Mouse (Mus musculus): Measurements from ENCODE around the gene Mroh7.
"Not testable (repeated sequence)": the region's sequence is repeated elsewhere in the genome, so short reads cannot be mapped to it uniquely, and the experiment has no call there.

Mroh7 gene

GRCm38 (mm10) chr4:106730814-106731213 lies at the start of gene Mroh7:
Gene Mroh7, minus strand, starts transcription at chr4:106730925.
- no peak for DNase-seq (ENCODE audit: low read depth, low spot score)

- no peak for DNase-seq (ENCODE audit: low read depth, low spot score)
Measured at GRCm38 (mm10) chr4:106780045-106780444, 49.3 kb upstream of the Mroh7 start.

DNA sequence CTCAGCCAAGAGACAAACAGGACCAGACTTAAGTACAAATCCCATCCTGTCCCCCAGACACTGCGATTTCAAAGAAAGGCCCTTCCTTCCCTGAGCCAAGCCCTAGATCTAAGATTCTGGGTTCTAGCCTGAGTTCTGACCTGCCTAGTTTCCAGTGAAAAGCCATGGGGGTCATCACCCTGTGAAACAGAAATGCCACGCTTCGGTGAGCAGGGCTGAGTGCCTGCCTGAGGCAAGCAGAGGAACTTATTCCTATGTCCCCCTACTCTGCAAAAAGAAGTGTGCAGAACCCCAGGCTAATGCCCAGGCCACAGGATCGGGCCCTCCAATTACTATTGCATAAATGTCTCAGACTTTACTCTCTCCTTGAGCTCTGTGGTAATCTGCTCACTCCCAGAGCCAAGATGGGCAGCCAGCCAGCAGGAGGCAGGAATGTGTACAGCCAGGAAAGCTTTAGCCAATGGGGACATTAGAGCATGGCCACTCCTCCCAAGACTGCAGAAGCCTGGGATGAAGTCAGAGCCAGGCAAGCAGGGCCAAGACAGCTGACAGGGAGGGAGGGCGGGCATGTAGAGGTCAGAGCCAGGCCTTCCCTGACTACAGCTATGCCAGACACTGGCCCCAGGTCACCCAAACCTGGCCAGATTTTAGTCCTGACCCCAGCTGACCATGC lies 47.5 kb upstream of the Mroh7 start:
- peak; percentile 72 for DNase-seq (ENCODE audit: low read depth, low spot score)

- peak; percentile 75 for DNase-seq (ENCODE audit: low read depth, low spot score)
Measured at GRCm38 (mm10) chr4:106776998-106777397, 46.3 kb upstream of the Mroh7 start.

GRCm38 (mm10) chr4:106775767-106776166 lies 45.0 kb upstream of the Mroh7 start:
- not testable (repeated sequence) for DNase-seq (ENCODE audit: low read depth, low spot score)

GRCm38 (mm10) chr4:106772558-106772957 lies 41.8 kb upstream of the Mroh7 start:
- DNase-seq (ENCODE audit: low read depth, low spot score) = no peak

DNA sequence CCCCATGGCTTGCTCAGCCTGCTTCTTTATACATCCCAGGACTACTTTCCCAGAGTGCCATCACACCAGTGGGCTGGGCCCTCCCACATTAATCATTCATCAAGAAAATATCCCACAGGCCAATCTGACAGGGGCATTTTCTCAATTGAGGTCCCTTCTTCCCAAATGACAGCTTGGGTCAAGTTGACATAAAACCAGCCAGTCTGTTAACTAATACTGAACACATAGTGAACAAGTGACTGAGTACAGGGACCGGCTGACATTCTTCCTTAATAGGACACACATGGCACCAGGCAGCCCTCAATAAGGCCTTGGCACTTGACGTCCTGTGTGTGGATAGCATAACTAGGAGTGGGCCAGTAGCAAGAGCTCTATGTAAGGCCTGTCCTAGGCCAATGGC lies 38.6 kb upstream of the Mroh7 start:
- no peak for DNase-seq (ENCODE audit: low read depth, low spot score)

DNA sequence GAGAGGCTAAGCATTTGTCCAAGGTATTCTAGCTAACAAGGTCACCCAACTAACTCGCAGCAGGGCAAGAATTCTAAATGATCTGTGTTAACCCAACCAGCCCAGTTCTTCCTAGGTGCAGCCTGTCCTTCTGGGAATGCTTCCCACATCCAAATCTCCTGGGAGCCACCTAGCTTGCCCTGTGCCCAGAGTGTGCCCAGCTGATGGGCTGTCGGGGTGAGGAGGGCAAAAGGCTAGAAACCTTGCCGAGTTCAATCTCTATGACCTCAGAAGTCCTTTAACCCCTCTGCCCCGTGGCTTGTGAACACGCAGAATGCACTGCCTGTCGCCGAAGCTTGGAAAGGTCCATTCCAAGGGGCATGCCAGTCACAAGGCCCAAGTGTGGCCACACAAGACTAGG lies 33.4 kb upstream of the Mroh7 start:
- no peak for DNase-seq (ENCODE audit: low read depth, low spot score)

- no peak for DNase-seq (ENCODE audit: low read depth, low spot score)
Measured at GRCm38 (mm10) chr4:106751726-106752125, 21.0 kb upstream of the Mroh7 start.

- DNase-seq (ENCODE audit: low read depth, low spot score) = peak; percentile 52
Measured at GRCm38 (mm10) chr4:106749699-106750098, 19.0 kb upstream of the Mroh7 start.

- DNase-seq (ENCODE audit: low read depth, low spot score) = peak; percentile 6
Measured at GRCm38 (mm10) chr4:106747001-106747580, 16.4 kb upstream of the Mroh7 start.

GRCm38 (mm10) chr4:106745862-106746261 lies 15.1 kb upstream of the Mroh7 start:
- DNase-seq (ENCODE audit: low read depth, low spot score) = no peak

- no peak for DNase-seq (ENCODE audit: low read depth, low spot score)
Measured at GRCm38 (mm10) chr4:106737904-106738303, 7.2 kb upstream of the Mroh7 start.

DNA sequence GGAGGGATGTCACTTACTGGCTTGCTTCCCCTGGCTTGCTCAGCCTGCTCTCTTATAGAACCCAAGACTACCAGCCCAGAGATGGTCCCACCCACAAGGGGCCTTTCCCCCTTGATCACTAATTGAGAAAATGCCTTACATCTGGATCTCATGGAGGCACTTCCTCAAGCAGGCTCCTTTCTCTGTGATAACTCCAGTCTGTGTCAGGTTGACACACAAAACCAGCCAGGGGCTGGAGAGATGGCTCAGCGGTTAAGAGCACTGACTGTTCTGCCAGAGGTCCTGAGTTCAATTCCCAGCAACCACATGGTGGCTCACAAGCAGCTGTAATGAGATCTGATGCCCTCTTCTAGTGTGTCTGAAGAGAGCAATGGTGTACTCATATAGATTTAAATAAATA lies 6.2 kb upstream of the Mroh7 start:
- not testable (repeated sequence) for DNase-seq (ENCODE audit: low read depth, low spot score)

DNA sequence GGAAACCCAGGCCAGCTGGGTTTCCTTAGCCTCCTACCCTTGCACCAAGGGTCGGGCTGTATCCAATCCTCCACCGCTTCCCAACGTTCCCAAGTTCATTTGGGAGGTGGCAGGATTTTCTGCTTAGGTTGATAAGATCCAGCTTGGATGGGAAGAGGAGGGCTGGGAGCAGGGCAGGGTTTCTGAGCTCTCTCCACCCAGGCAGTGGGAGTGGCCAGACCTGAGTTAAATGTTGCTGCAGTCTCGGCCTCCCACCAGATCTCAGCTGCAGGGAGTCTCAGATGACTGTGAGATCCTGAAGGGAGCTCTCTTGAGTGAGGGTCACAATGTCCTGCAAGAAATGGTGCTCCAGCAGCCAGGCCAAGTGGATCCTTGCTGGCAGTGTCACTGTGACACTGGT lies 2.9 kb upstream of the Mroh7 start, which contains the start of gene Fam151a:
TSS of gene Fam151a (plus strand) at position 254 of the 400 bp plus-strand sequence.
- DNase-seq (ENCODE audit: low read depth, low spot score) = no peak

DNA sequence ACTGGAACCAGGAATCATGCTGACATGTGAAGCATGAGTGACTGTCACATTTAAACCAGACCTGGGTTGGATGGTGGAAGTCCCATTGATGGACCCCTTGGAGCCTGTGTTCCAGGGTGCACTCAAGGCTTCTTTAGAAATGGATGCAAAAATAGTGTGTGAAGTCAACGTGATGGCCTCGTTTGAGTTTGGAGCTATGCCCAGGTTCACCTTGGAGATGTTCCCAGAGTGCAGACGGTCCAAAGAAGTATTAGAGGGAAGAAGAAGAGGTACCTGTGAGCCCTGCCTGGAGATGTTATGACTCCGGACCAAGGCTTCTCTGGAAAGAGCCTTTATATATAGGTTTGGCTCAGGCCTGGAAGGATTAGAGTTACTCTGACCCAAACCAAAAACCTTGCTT lies 10.1 kb downstream of the Mroh7 start:
- no peak for DNase-seq (ENCODE audit: low read depth, low spot score)

DNA sequence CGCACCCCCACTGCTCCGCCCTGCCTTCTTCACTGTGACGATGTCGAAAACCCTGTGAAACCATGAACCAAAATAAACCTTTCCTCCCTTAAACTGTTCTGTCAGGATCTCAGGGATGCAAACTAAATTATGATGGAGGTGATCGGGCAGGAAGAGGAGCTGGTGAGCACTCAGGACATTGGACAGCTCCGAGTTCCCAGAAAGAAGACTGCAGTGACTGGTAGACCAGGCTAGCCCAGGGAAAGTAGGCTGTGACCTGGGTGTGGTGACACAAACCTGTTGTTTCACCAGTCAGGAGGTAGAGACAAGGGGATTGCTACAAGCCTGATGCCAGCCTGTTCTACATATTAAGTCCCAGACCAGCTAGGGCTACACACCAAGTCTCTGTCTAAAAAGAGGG lies 17.1 kb downstream of the Mroh7 start:
- no peak for DNase-seq (ENCODE audit: low read depth, low spot score)

DNA sequence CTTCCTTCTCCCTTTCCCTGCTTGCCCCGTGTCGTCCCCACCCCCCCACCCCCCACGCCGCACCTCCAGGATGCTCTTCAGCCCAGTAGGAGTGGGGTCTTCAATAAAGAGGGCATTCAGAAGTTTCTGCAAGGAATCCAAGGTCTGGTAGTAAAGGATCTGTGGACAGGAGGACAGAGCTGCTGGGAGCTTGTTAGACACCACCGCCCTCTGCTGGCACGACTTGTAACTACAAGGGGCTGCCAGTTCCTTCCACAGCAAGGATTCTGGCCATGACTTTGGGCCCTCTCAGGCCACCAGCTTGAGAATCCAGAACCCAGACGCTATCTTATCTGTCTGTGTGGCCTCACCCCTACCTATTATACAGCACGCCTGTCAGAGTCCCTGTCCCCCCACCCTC lies 22.3 kb downstream of the Mroh7 start:
- DNase-seq (ENCODE audit: low read depth, low spot score) = peak; percentile 27

- DNase-seq (ENCODE audit: low read depth, low spot score) = no peak
Measured at GRCm38 (mm10) chr4:106707957-106708356, 22.8 kb downstream of the Mroh7 start.

GRCm38 (mm10) chr4:106705096-106705665 lies 25.5 kb downstream of the Mroh7 start:
- no peak for DNase-seq (ENCODE audit: low read depth, low spot score)

GRCm38 (mm10) chr4:106704416-106704815 lies 26.3 kb downstream of the Mroh7 start:
- DNase-seq (ENCODE audit: low read depth, low spot score) = peak; percentile 72

DNA sequence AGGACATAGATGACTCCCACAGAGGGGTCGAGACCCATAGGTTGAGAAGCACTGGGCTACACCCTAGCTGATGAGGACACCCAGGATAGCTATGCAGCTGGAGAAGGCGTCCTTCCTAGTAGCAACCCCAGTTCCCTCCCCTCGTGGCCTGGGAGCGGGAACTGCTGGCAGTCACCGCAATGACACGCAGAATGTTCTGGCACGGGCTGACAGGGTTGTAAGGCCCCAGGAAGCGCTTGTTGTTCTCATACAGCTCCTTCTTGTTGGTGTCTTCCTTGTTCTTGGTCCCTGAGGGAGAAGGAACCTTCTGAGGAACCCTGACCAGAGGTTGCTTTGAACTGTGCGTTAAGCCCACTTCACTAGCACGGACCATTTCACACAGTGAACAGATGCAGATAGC lies 26.8 kb downstream of the Mroh7 start:
- no peak for DNase-seq (ENCODE audit: low read depth, low spot score)

DNA sequence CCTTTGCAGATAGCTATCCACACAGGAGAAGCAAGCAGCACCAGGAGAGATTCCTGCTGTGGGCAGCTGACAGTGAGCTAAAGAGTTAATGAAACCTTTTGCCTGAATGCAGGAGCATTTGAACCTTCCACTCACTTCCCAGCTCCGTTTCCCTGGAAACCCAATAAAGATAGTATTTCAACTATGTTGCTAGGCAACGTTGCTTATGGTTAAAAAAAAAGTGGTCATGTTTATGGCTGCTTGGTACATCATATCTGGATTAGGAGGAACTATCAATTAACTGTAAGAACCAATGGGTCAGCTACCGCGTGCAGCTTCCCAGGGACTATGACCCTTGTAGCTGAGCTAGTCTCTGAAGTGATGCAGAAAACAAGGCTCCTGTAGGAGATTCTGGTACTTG lies 29.9 kb downstream of the Mroh7 start:
- DNase-seq (ENCODE audit: low read depth, low spot score) = peak; percentile 53
